ENCODE assay signal across 9 mouse cellular contexts in genomic region chr10:43372315-43372714, GRCm38 (mm10).
A peak's percentile ranks its signal among the peaks of the same experiment; 100 is the strongest.
DNase-seq lines count a peak whose midpoint lies in the region; ATAC-seq and TF ChIP-seq lines count a peak whose summit lies in the region.
"Had no signal": no experiment of that assay in that cellular context is flagged by ENCODE, and none has a peak within 500 bp of the region (broad histone marks: within the 10 kb centered on the region; RNA-seq: fewer than 3 reads in every experiment).

No protein-coding gene starts in this region.

- intact Hi-C loops in heart, adult 2 months (cut with DNase I), result loop anchor here (2.0 kb wide), 1 partner anchor 366 kb away; no protein-coding TSS in a partner anchor

- H3K27ac ChIP-seq in heart, adult 2 months, result peak overlapping the region; percentile 64
- no peak overlapping the region for H3K27ac ChIP-seq in heart, embryonic 11.5 days (ENCODE audit: low read depth, low read length)
- peak overlapping the region; percentile 9; the same call in 1 of the 2 replicates for H3K27ac ChIP-seq in heart, postnatal 0 days (ENCODE audit: low read depth)
- H3K27ac ChIP-seq in forebrain, embryonic 13.5 days, result no peak overlapping the region
- H3K27ac ChIP-seq: liver, embryonic 14.5 days had no signal

- TF ChIP-seq EP300 in heart, adult 2 months (IDR thresholded peaks at IDR 0.05; ENCODE audit: insufficient read depth, low read depth, low read length), result 0 out of 2 replicates have a peak, but pooled peaks have one; percentile 14
- no peak for TF ChIP-seq EP300 in heart, postnatal 0 days (IDR thresholded peaks at IDR 0.05; ENCODE audit: low read depth)

- ATAC-seq in heart, embryonic 11.5 days (replicated peaks; ENCODE audit: insufficient number of reproducible peaks, low FRiP score, low TSS enrichment), result no peak
- ATAC-seq in heart, postnatal 0 days (ENCODE audit: insufficient read depth, low read depth), result peak; percentile 60; the same call in 1 of the 2 replicates
- no peak for ATAC-seq in forebrain, embryonic 13.5 days

- 48% methylated on average over 7 of the region's 7 CpGs for WGBS in heart, adult 2 months
- WGBS in heart, embryonic 11.5 days (ENCODE audit: insufficient replicate concordance), result 61% methylated on average over 7 of the region's 7 CpGs
- WGBS in heart, postnatal 0 days, result 36% methylated on average over 7 of the region's 7 CpGs
- WGBS in forebrain, embryonic 13.5 days, result 83% methylated on average over 7 of the region's 7 CpGs

- no peaks in the 10 kb centered on the region for H3K27me3 ChIP-seq in heart, adult 2 months (ENCODE audit: control insufficient read depth, insufficient read depth, low read length)
- no peaks in the 10 kb centered on the region for H3K27me3 ChIP-seq in heart, embryonic 11.5 days (ENCODE audit: control insufficient read depth, insufficient read depth, low read length)
- H3K27me3 ChIP-seq in heart, postnatal 0 days (ENCODE audit: control insufficient read depth, insufficient read depth, low read length), result no peaks in the 10 kb centered on the region
- no peaks in the 10 kb centered on the region for H3K27me3 ChIP-seq in forebrain, embryonic 13.5 days

- H3K4me3 ChIP-seq in heart, adult 2 months, result no peak overlapping the region
- H3K4me3 ChIP-seq in heart, embryonic 11.5 days (ENCODE audit: low read depth, low read length), result no peak overlapping the region
- H3K4me3 ChIP-seq in heart, postnatal 0 days (ENCODE audit: low read depth, low read length), result no peak overlapping the region
- H3K4me3 ChIP-seq in forebrain, embryonic 13.5 days, result no peak overlapping the region

- no peak overlapping the region for H3K4me2 ChIP-seq in heart, embryonic 11.5 days
- H3K4me2 ChIP-seq in heart, postnatal 0 days (ENCODE audit: low read depth, low read length), result 0 out of 2 replicates have a peak overlapping the region, but pooled peaks have one; percentile 17
- H3K4me2 ChIP-seq in forebrain, embryonic 13.5 days, result no peak overlapping the region

- H3K36me3 ChIP-seq in heart, adult 2 months (ENCODE audit: control insufficient read depth, insufficient read depth, low read length), result no peaks in the 10 kb centered on the region; the same call in 1 of the 2 replicates
- H3K36me3 ChIP-seq in heart, embryonic 11.5 days (ENCODE audit: control insufficient read depth, insufficient read depth, low read length), result no peaks in the 10 kb centered on the region
- H3K36me3 ChIP-seq in heart, postnatal 0 days (replicated peaks; ENCODE audit: control insufficient read depth, insufficient read depth, low read length), result no peaks in the 10 kb centered on the region
- no peaks in the 10 kb centered on the region for H3K36me3 ChIP-seq in forebrain, embryonic 13.5 days (ENCODE audit: poor library complexity, severe bottlenecking)

- no peaks in the 10 kb centered on the region for H3K79me2 ChIP-seq in heart, adult 2 months (replicated peaks; ENCODE audit: control insufficient read depth, insufficient read depth, low read length)

- H3K9ac ChIP-seq in heart, adult 2 months (ENCODE audit: low read depth, low read length), result no peak overlapping the region
- no peak overlapping the region for H3K9ac ChIP-seq in heart, embryonic 11.5 days (ENCODE audit: low read depth, low read length)
- no peak overlapping the region for H3K9ac ChIP-seq in heart, postnatal 0 days (replicated peaks; ENCODE audit: low read depth, low read length)
- no peak overlapping the region for H3K9ac ChIP-seq in forebrain, embryonic 13.5 days
- H3K9ac ChIP-seq: liver, embryonic 14.5 days had no signal

- H3K9me3 ChIP-seq in heart, embryonic 11.5 days (replicated peaks; ENCODE audit: control insufficient read depth, low read length), result no peaks in the 10 kb centered on the region
- H3K9me3 ChIP-seq in heart, postnatal 0 days (replicated peaks; ENCODE audit: control insufficient read depth, low read length), result no peaks in the 10 kb centered on the region
- H3K9me3 ChIP-seq in forebrain, embryonic 13.5 days (replicated peaks), result no peaks in the 10 kb centered on the region

- TF ChIP-seq CTCF in heart, adult 2 months (IDR thresholded peaks at IDR 0.05), result no peak
- TF ChIP-seq CTCF in brain, embryonic 14.5 days (IDR thresholded peaks at IDR 0.05; ENCODE audit: borderline replicate concordance, extremely low read depth, insufficient read depth, insufficient read length), result no peak
- no peak for TF ChIP-seq CTCF in heart, postnatal 0 days (IDR thresholded peaks at IDR 0.05; ENCODE audit: low read depth)

- H3K4me1 ChIP-seq in heart, adult 2 months (ENCODE audit: control insufficient read depth, insufficient read depth, low read length), result peaks cover 2% of the 10 kb centered on the region; the same call in 1 of the 2 replicates
- peaks cover 8% of the 10 kb centered on the region; the same call in 1 of the 2 replicates for H3K4me1 ChIP-seq in heart, embryonic 11.5 days (ENCODE audit: control insufficient read depth, insufficient read depth, low read length)
- no peaks in the 10 kb centered on the region for H3K4me1 ChIP-seq in heart, postnatal 0 days (ENCODE audit: control insufficient read depth, insufficient read depth)
- no peaks in the 10 kb centered on the region for H3K4me1 ChIP-seq in forebrain, embryonic 13.5 days

- no peak; the same call in 1 of the 2 replicates for TF ChIP-seq POLR2A in heart, adult 2 months (IDR thresholded peaks at IDR 0.05; ENCODE audit: insufficient read depth, low read depth, low read length)
- TF ChIP-seq POLR2A in brain, embryonic 14.5 days (IDR thresholded peaks at IDR 0.05; ENCODE audit: borderline replicate concordance, extremely low read depth, insufficient read depth, insufficient read length, poor library complexity, severe bottlenecking), result no peak

- peak; percentile 57 to 81 for DNase-seq in heart, adult 2 months
- DNase-seq in brain, embryonic 14.5 days (ENCODE audit: low read depth), result peak; percentile 54
- DNase-seq in heart, postnatal 0 days (ENCODE audit: low spot score), result peak; percentile 39
- peak; percentile 47 to 66 for DNase-seq in kidney, postnatal 4 days
- peak; percentile 18 for DNase-seq in thymus, postnatal 14 days
- DNase-seq in embryo, embryonic 10 days (ENCODE audit: low spot score), result no peak

Comparison
In these comparisons a context has a peak if more than half of its experiments do, and no peak if none do; other contexts are left out.
1. H3K27ac ChIP-seq: peak in heart, adult 2 months (single experiment) and heart, postnatal 0 days (single experiment); none in heart, embryonic 11.5 days (single experiment) and forebrain, embryonic 13.5 days (single experiment).